ENCODE assay signal across 9 mouse cellular contexts in the genomic region with DNA sequence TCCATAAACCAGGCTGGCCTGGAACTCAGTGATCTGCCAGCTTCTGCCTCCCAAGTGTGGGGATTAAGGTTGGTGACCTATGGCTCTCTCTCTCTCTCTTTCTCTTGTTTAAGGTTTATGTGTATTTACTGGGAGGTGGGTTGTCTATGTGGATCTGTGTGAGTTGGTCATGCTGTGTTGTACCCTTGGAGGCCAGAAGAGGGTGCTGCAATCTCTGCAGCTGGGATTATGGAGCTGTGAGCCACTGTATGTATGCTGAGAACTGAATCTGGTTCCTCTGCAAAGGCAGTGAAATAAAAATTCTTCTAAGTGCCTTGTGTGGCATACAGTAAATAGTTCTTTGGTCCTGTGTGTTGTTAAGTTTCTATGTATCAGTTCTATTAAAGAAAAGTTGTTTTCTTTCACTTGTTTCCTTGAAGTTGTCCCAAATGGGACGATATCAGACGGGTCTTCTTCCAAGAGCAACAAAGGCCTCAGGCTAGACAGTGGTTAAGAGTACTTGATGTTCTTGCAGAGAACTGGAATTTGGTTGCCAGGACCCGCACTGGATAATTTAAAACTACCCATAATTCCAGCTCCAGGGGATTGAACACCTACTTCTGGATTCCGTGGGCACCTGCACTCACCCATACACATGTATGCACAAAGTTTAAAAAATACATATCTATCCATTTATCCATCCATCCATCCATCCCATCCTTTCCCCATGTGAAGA. TPM values are rescaled to one million over a fixed set of nuclear protein-coding genes. Genes with fewer than 3 reads are reported as not detected.
DNase-seq lines count a peak whose midpoint lies in the region; ATAC-seq and TF ChIP-seq lines count a peak whose summit lies in the region.
"Had no signal": no experiment of that assay in that cellular context is flagged by ENCODE, and none has a peak within 500 bp of the region (broad histone marks: within the 10 kb centered on the region; RNA-seq: fewer than 3 reads in every experiment).

No protein-coding gene starts in this region.

- TF ChIP-seq EP300 in lung, postnatal 0 days (IDR thresholded peaks at IDR 0.05), result no peak

- H3K9ac ChIP-seq in lung, postnatal 0 days (replicated peaks; ENCODE audit: low read depth), result no peak overlapping the region
- H3K9ac ChIP-seq in ES-E14 (ENCODE audit: insufficient read depth, low read depth, low read length, poor library complexity, severe bottlenecking), result no peak overlapping the region

- no peak for DNase-seq in lung, postnatal 0 days (ENCODE audit: low spot score)
- DNase-seq in lung, postnatal 4 days, result no peak
- no peak for DNase-seq in ES-E14 (ENCODE audit: low read depth, low spot score)
- peak; percentile 27 for DNase-seq in embryonic facial prominence, embryonic 10.5 days (ENCODE audit: low spot score)
- DNase-seq in splenic B cell, adult 2 months (ENCODE audit: low read depth, low spot score), result peak; percentile 56
- DNase-seq in heart, postnatal 10 days, result no peak
- no peak for DNase-seq in left cerebral cortex, postnatal 4 days
- DNase-seq: lung, postnatal 10 days had no signal

- 86% methylated on average over 4 of the region's 4 CpGs for WGBS in lung, postnatal 0 days
- 89% methylated on average over 4 of the region's 4 CpGs for WGBS in embryonic facial prominence, embryonic 10.5 days

- no peaks in the 10 kb centered on the region for H3K27me3 ChIP-seq in lung, postnatal 0 days (replicated peaks; ENCODE audit: insufficient read depth, low read length)
- H3K27me3 ChIP-seq in embryonic facial prominence, embryonic 10.5 days (replicated peaks; ENCODE audit: low read depth, poor library complexity, severe bottlenecking), result no peaks in the 10 kb centered on the region
- no peaks in the 10 kb centered on the region for H3K27me3 ChIP-seq in splenic B cell, adult 2 months (ENCODE audit: control insufficient read depth, insufficient read depth, low read length, poor library complexity, severe bottlenecking)

- no peak overlapping the region for H3K27ac ChIP-seq in lung, postnatal 0 days (ENCODE audit: low read length)
- no peak overlapping the region for H3K27ac ChIP-seq in ES-E14 (ENCODE audit: insufficient read depth, low read depth, low read length, poor library complexity, severe bottlenecking)
- H3K27ac ChIP-seq in embryonic facial prominence, embryonic 10.5 days (replicated peaks), result no peak overlapping the region

- in situ Hi-C loops in ES-E14 (cut with MboI; ENCODE audit: low sequenced_read_pairs in 2 of 2, unreplicated experiment in 2 of 2), result no loop called here

- H3K4me2 ChIP-seq in lung, postnatal 0 days (replicated peaks; ENCODE audit: low read depth, low read length), result no peak overlapping the region

- TF ChIP-seq CTCF in lung, postnatal 0 days (IDR thresholded peaks at IDR 0.05), result peak; percentile 60

- no peaks in the 10 kb centered on the region for H3K9me3 ChIP-seq in lung, postnatal 0 days (ENCODE audit: low read length)
- no peaks in the 10 kb centered on the region for H3K9me3 ChIP-seq in ES-E14 (ENCODE audit: control insufficient read depth, insufficient read depth, low read depth, low read length)
- H3K9me3 ChIP-seq in embryonic facial prominence, embryonic 10.5 days, result no peaks in the 10 kb centered on the region

- no peaks in the 10 kb centered on the region for H3K36me3 ChIP-seq in lung, postnatal 0 days (ENCODE audit: insufficient read depth, low read length)
- no peaks in the 10 kb centered on the region for H3K36me3 ChIP-seq in ES-E14 (ENCODE audit: control insufficient read depth, insufficient read depth, low read length, poor library complexity, severe bottlenecking)
- no peaks in the 10 kb centered on the region for H3K36me3 ChIP-seq in embryonic facial prominence, embryonic 10.5 days (replicated peaks)
- no peaks in the 10 kb centered on the region for H3K36me3 ChIP-seq in splenic B cell, adult 2 months (ENCODE audit: control insufficient read depth, insufficient read depth, low read length, poor library complexity, severe bottlenecking)

- H3K4me3 ChIP-seq in lung, postnatal 0 days (ENCODE audit: low read depth, low read length), result no peak overlapping the region
- no peak overlapping the region for H3K4me3 ChIP-seq in ES-E14 (ENCODE audit: insufficient read depth in 1 of 2, low read depth in 1 of 2, low read length in 2 of 2, poor library complexity in 1 of 2, severe bottlenecking in 1 of 2)
- H3K4me3 ChIP-seq in embryonic facial prominence, embryonic 10.5 days, result no peak overlapping the region

- intact Hi-C loops in heart, postnatal 10 days (cut with DNase I), result no loop called here
- intact Hi-C loops in left cerebral cortex, postnatal 4 days (cut with DNase I), result loop anchor here (10.0 kb wide), 1 partner anchor 131 kb away; no protein-coding TSS in a partner anchor

- ATAC-seq in lung, postnatal 0 days, result 0 out of 2 replicates have a peak, but pooled peaks have one; percentile 5
- ATAC-seq in frontal cortex, adult (ENCODE audit: low TSS enrichment), result no peak

- no peaks in the 10 kb centered on the region for H3K4me1 ChIP-seq in lung, postnatal 0 days (ENCODE audit: insufficient read depth, low read depth, low read length)
- H3K4me1 ChIP-seq in ES-E14 (ENCODE audit: control insufficient read depth in 2 of 2, insufficient read depth in 2 of 2, low read length in 2 of 2, poor library complexity in 1 of 2), result no peaks in the 10 kb centered on the region
- H3K4me1 ChIP-seq in embryonic facial prominence, embryonic 10.5 days, result no peaks in the 10 kb centered on the region; the same call in 1 of the 2 replicates

TF ChIP-seq in ES-E14, 5 proteins besides CTCF, POLR2A, EP300 and RAD21:
- TF ChIP-seq MAFK (IDR thresholded peaks at IDR 0.05; ENCODE audit: insufficient read depth, low read depth, low read length), result no peak
- no peak for TF ChIP-seq HCFC1 (IDR thresholded peaks at IDR 0.05; ENCODE audit: borderline replicate concordance, insufficient read depth, low read length)
- TF ChIP-seq ZC3H11A (IDR thresholded peaks at IDR 0.05; ENCODE audit: borderline replicate concordance, low read depth, low read length), result peak; percentile 91
- no peak for TF ChIP-seq ZNF384 (IDR thresholded peaks at IDR 0.05; ENCODE audit: low read depth, low read length)

RNA-seq across cellular contexts. Expression of gene Fam161a, which starts 6.4 kb away (rescaled TPM):
- 21.2 and 27.9 TPM in 2 replicates for polyA plus RNA-seq in lung, postnatal 0 days (2015; fragmentation: Nextera tagmentation; extraction: Ambion mirVana)
- 2.7 and 3.7 TPM in 2 replicates for total RNA-seq in ES-E14 (2012; rRNA removed)
- polyA plus RNA-seq in embryonic facial prominence, embryonic 10.5 days (2016; fragmentation: Nextera tagmentation; extraction: Ambion mirVana), result 2.8 and 2.9 TPM in 2 replicates
- 1 to 10 TPM; 2.0 TPM for total RNA-seq in heart, postnatal 10 days (2021)
- 1 to 10 TPM; 3.9 to 4.3 TPM for total RNA-seq in left cerebral cortex, postnatal 4 days (2021)

RNA-seq across cellular contexts. Expression of gene Cct4, which starts 23.4 kb away (rescaled TPM):
- 140 and 149 TPM in 2 replicates for polyA plus RNA-seq in lung, postnatal 0 days (2015; fragmentation: Nextera tagmentation; extraction: Ambion mirVana)
- 329 and 382 TPM in 2 replicates for total RNA-seq in ES-E14 (2012; rRNA removed)
- 422 and 440 TPM in 2 replicates for polyA plus RNA-seq in embryonic facial prominence, embryonic 10.5 days (2016; fragmentation: Nextera tagmentation; extraction: Ambion mirVana)
- 100 to 1,000 TPM; 134 to 139 TPM for total RNA-seq in heart, postnatal 10 days (2021)
- 100 to 1,000 TPM; 194 to 197 TPM for total RNA-seq in left cerebral cortex, postnatal 4 days (2021)

RNA-seq across cellular contexts. Expression of gene Commd1, which starts 31.6 kb away (rescaled TPM):
- polyA plus RNA-seq in lung, postnatal 0 days (2015; fragmentation: Nextera tagmentation; extraction: Ambion mirVana), result 217 and 233 TPM in 2 replicates
- total RNA-seq in ES-E14 (2012; rRNA removed), result 83.5 and 106 TPM in 2 replicates
- 367 and 371 TPM in 2 replicates for polyA plus RNA-seq in embryonic facial prominence, embryonic 10.5 days (2016; fragmentation: Nextera tagmentation; extraction: Ambion mirVana)
- 100 to 1,000 TPM; 179 to 180 TPM for total RNA-seq in heart, postnatal 10 days (2021)
- 10 to 100 TPM; 60.6 to 68.7 TPM for total RNA-seq in left cerebral cortex, postnatal 4 days (2021)

RNA-seq across cellular contexts. Expression of gene Gm28048, which starts 31.8 kb away (rescaled TPM):
- 26.1 and 26.6 TPM in 2 replicates for polyA plus RNA-seq in lung, postnatal 0 days (2015; fragmentation: Nextera tagmentation; extraction: Ambion mirVana)
- 13.8 and 16.3 TPM in 2 replicates for total RNA-seq in ES-E14 (2012; rRNA removed)
- polyA plus RNA-seq in embryonic facial prominence, embryonic 10.5 days (2016; fragmentation: Nextera tagmentation; extraction: Ambion mirVana), result 4.3 and 4.6 TPM in 2 replicates
- 10 to 100 TPM in 1 of 2 experiments, 1 to 10 TPM in 1; 8.5 to 10.8 TPM for total RNA-seq in heart, postnatal 10 days (2021)
- 1 to 10 TPM; 2.2 to 2.9 TPM for total RNA-seq in left cerebral cortex, postnatal 4 days (2021)

RNA-seq across cellular contexts. Expression of gene Zrsr1, which starts 41.9 kb away (rescaled TPM):
- 3.8 and 4.5 TPM in 2 replicates for polyA plus RNA-seq in lung, postnatal 0 days (2015; fragmentation: Nextera tagmentation; extraction: Ambion mirVana)
- total RNA-seq in ES-E14 (2012; rRNA removed), result 6.4 and 18.0 TPM in 2 replicates
- 2.4 TPM in 2 replicates for polyA plus RNA-seq in embryonic facial prominence, embryonic 10.5 days (2016; fragmentation: Nextera tagmentation; extraction: Ambion mirVana)
- 10 to 100 TPM in 1 of 2 experiments, 1 to 10 TPM in 1; 8.8 to 10.1 TPM for total RNA-seq in heart, postnatal 10 days (2021)
- total RNA-seq in left cerebral cortex, postnatal 4 days (2021), result 10 to 100 TPM; 28.8 to 33.1 TPM

Comparison
In these comparisons a context has a peak if more than half of its experiments do, and no peak if none do; other contexts are left out.
1. DNase-seq: peak in embryonic facial prominence, embryonic 10.5 days (single experiment) and splenic B cell, adult 2 months (single experiment); none in lung, postnatal 0 days (single experiment), lung, postnatal 4 days (0 of 2), ES-E14 (single experiment), heart, postnatal 10 days (0 of 2) and left cerebral cortex, postnatal 4 days (single experiment).